Mouse (Mus musculus) liver, adult 2 months (tissue): Measurements from ENCODE around the gene Sertad4.

Experiments used
- CTCF ChIP-seq: fragments of 200-500 bp; IDR thresholded peaks from 2 replicates; pipeline ENCODE4 v1.5.1; 2011; ENCODE audit warnings: low read depth, low read length, control low read depth
- POLR2A ChIP-seq: fragments of 200-500 bp; IDR thresholded peaks from 2 replicates; pipeline ENCODE4 v1.6.1; 2011; ENCODE audit warnings: low read length, control low read depth; ENCODE audit not compliant: insufficient read depth; ENCODE audit errors: extremely low read depth

- TF ChIP-seq CTCF (no peak), POLR2A (no peak)
These were observed 42.8 kb downstream of the Sertad4 start for GRCm38 (mm10) chr1:192812758-192813157.
